Mouse (Mus musculus): ENCODE measurements at regions not wholly inside any gene's neighbourhood (a gene's known extent, or its start where the extent isn't known, plus 50 kb on each side); places are given as distances from the start of the nearest gene placed in this dataset.

DNA sequence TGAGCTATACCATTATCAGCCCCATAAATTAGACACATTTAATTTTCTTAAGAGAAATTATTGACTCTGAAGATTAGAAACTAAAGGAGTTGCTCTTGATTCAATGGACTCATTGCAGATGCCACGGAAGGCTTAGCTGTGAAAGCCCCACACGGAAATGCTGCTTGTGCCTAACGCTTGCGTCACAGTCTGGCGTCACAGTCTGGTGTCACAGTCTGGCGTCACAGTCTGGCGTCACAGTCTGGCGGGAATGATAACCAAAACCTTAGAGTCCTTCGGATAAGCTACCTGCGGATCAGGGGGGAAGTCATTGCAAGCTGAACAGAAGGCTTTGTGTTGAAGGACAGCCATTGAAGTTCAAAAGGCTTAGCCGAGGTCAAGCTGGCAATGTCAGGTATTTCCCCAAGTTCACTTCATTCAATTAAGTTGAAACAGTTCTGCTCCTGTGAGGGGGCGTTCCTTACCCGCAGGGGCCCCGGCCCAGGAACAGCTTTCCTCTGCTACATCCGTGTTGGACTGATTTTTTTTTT lies 2246.7 kb downstream of the 4930444P10Rik start:
- TF ChIP-seq CTCF (conservative IDR thresholded peaks at IDR 0.05; ENCODE audit: insufficient read depth, insufficient read length, low read depth, low read length) = no peak
- TF ChIP-seq POLR2A (IDR thresholded peaks at IDR 0.05; ENCODE audit: low read depth, low read length) = no peak
- Histone ChIP-seq H3K4me1 (ENCODE audit: control insufficient read depth, insufficient read depth, low read length) (no peaks in the 10 kb centered on the region), H3K4me3 (ENCODE audit: insufficient read depth, low read depth, low read length) (no peak overlapping the region), H3K27me3 (replicated peaks; ENCODE audit: control insufficient read depth, insufficient read depth, low read length) (no peaks in the 10 kb centered on the region), H3K27ac (ENCODE audit: insufficient read depth, low read depth, low read length) (no peak overlapping the region), H3K36me3 (ENCODE audit: control insufficient read depth, insufficient read depth, low read length) (no peaks in the 10 kb centered on the region)
- DNase-seq = no peak
- WGBS = 66% methylated on average over 15 of the region's 15 CpGs

DNA sequence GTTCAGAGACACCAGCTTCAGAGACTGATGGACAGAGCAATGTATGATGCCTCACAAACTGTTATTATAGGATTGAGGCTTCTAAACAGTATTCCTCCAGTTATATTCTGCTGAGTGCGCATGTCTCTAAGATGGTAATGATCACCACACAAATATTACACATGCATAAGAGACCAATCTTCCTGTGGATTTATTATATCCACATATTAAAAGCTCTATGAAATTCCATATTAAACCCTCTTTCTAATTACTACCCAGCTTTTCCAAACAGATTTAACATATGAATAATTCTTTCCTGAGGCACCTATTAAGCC lies 2252.9 kb downstream of the 4930444P10Rik start:
- no peaks in the 10 kb centered on the region; the same call in 1 of the 2 replicates for H3K27me3 ChIP-seq (replicated peaks; ENCODE audit: control insufficient read depth, insufficient read depth, low read length)
- no peak overlapping the region for H3K27ac ChIP-seq (ENCODE audit: insufficient read depth, low read depth, low read length)
- no peak for TF ChIP-seq CTCF (conservative IDR thresholded peaks at IDR 0.05; ENCODE audit: insufficient read depth, insufficient read length, low read depth, low read length)
- no peak for TF ChIP-seq POLR2A (IDR thresholded peaks at IDR 0.05; ENCODE audit: low read depth, low read length)
- no peak for DNase-seq
- WGBS = 95% methylated on average over 1 of the region's 1 CpGs
- H3K4me1 ChIP-seq (ENCODE audit: control insufficient read depth, insufficient read depth, low read length) = no peaks in the 10 kb centered on the region
- no peaks in the 10 kb centered on the region for H3K36me3 ChIP-seq (ENCODE audit: control insufficient read depth, insufficient read depth, low read length)
- H3K4me3 ChIP-seq (ENCODE audit: insufficient read depth, low read depth, low read length) = no peak overlapping the region

DNA sequence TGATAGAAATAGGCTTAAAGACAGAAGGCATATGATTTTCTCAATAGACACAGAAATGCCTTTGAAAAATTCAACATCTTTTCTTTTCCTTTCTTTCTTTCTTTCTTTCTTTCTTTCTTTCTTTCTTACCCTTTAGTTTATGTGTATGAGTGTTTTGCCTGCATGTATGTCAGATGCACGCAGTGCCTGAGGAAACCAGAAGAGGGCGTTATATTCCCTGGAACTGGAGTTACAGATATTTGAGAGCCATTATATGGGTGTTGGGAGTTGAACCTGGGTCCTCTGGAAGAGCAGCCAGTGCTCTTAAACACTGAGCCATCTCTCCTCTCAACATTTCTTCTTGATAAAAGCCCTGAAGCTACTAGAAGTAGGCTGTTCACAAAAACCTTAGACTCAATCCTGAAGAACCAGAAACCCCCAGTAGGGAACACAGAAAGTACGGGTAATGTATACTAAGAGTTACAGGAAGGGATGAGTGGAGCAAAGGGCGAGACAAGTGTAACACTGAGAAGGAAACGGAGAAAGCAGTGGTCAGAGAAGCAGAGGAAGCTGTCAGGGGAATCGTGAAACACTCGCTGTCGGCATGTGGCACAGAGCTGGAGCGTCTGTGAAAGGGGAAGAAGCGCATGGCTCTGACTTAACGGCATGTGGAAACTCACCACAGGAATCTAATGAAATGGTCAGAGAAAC lies 2253.4 kb downstream of the 4930444P10Rik start:
- no peak overlapping the region for H3K27ac ChIP-seq (ENCODE audit: insufficient read depth, low read depth, low read length)
- H3K27me3 ChIP-seq (replicated peaks; ENCODE audit: control insufficient read depth, insufficient read depth, low read length) = no peaks in the 10 kb centered on the region; the same call in 1 of the 2 replicates
- DNase-seq = no peak
- 49% methylated on average over 11 of the region's 11 CpGs for WGBS
- no peaks in the 10 kb centered on the region for H3K36me3 ChIP-seq (ENCODE audit: control insufficient read depth, insufficient read depth, low read length)
- TF ChIP-seq CTCF (conservative IDR thresholded peaks at IDR 0.05; ENCODE audit: insufficient read depth, insufficient read length, low read depth, low read length) = no peak
- TF ChIP-seq POLR2A (IDR thresholded peaks at IDR 0.05; ENCODE audit: low read depth, low read length) = no peak
- H3K4me1 ChIP-seq (ENCODE audit: control insufficient read depth, insufficient read depth, low read length) = no peaks in the 10 kb centered on the region
- H3K4me3 ChIP-seq (ENCODE audit: insufficient read depth, low read depth, low read length) = no peak overlapping the region

DNA sequence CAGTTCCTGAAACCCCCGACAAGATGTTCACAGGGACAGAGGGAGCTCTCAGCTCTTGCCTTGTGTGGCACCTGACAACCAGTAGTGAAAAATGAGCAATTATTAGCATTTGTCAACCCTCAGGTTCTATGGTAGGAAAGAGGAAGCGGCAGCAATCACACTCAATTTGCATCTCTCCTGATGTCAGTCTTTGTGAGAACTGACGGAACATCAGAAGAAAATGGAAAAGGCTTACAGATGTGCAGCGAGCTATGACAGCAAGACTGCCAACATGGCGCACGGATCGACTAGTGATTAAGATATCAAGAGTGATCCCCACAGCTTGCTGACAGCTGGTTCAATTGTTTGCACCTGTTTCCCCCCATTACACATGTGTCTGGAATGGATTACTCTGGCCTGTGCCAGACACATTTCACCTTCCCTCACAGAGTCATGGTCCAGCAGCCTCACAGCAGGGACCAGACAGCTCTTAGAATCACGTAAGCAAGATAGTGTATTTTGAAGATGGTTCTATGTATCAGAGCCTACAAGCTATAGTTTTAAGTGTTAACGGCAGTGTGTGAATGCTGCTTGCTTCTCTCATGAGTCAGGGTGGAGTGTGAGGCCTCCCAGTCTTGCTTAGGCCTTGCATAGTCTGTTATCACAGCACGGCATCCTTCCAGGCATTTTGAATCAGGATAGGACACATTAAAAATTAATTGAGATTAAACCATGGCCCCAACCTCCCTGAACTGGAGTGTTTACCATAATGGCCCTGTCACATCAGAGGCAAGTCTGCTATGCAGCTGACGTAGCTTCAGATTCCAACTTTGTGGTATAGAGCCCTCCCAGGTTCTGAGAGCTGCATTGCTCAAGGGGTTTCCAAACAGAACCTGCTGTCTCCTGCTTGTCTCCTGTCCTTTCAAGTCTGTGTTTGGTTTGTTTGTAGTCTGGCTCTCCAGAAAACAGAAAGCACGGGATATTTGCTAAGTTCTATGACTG lies 2258.0 kb downstream of the 4930444P10Rik start:
- WGBS = 79% methylated on average over 12 of the region's 12 CpGs
- H3K36me3 ChIP-seq (ENCODE audit: control insufficient read depth, insufficient read depth, low read length) = no peaks in the 10 kb centered on the region
- no peaks in the 10 kb centered on the region for H3K4me1 ChIP-seq (ENCODE audit: control insufficient read depth, insufficient read depth, low read length)
- no peaks in the 10 kb centered on the region; the same call in 1 of the 2 replicates for H3K27me3 ChIP-seq (replicated peaks; ENCODE audit: control insufficient read depth, insufficient read depth, low read length)
- H3K4me3 ChIP-seq (ENCODE audit: insufficient read depth, low read depth, low read length) = no peak overlapping the region
- DNase-seq = no peak
- no peak overlapping the region for H3K27ac ChIP-seq (ENCODE audit: insufficient read depth, low read depth, low read length)
- TF ChIP-seq CTCF (conservative IDR thresholded peaks at IDR 0.05; ENCODE audit: insufficient read depth, insufficient read length, low read depth, low read length) = no peak
- TF ChIP-seq POLR2A (IDR thresholded peaks at IDR 0.05; ENCODE audit: low read depth, low read length) = no peak

DNA sequence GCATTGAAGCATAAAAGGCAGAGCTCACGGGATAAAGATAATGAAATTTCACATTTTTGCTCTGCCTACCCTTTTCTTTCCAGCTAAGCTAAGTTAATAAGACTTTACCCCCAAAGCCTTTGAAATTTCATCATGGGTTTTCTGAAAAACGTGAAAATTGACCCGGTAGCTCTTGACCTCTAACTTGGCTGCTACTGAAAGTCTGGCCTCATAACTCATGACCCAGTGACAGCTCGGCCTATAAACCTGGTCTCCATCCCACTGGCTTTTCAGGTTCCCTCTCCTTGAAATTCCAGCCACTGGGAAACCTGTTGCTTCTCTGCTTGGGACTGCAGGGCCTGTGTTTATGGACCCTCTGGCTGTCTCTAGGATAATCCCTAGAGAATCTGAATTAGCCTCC lies 2285.3 kb downstream of the 4930444P10Rik start:
- DNase-seq = no peak
- 34% methylated on average over 4 of the region's 4 CpGs for WGBS
- Histone ChIP-seq H3K27ac (ENCODE audit: insufficient read depth, low read depth, low read length) (no peak overlapping the region), H3K4me3 (ENCODE audit: insufficient read depth, low read depth, low read length) (no peak overlapping the region), H3K36me3 (ENCODE audit: control insufficient read depth, insufficient read depth, low read length) (no peaks in the 10 kb centered on the region), H3K4me1 (ENCODE audit: control insufficient read depth, insufficient read depth, low read length) (no peaks in the 10 kb centered on the region), H3K27me3 (replicated peaks; ENCODE audit: control insufficient read depth, insufficient read depth, low read length) (no peaks in the 10 kb centered on the region)
- no peak for TF ChIP-seq CTCF (conservative IDR thresholded peaks at IDR 0.05; ENCODE audit: insufficient read depth, insufficient read length, low read depth, low read length)

DNA sequence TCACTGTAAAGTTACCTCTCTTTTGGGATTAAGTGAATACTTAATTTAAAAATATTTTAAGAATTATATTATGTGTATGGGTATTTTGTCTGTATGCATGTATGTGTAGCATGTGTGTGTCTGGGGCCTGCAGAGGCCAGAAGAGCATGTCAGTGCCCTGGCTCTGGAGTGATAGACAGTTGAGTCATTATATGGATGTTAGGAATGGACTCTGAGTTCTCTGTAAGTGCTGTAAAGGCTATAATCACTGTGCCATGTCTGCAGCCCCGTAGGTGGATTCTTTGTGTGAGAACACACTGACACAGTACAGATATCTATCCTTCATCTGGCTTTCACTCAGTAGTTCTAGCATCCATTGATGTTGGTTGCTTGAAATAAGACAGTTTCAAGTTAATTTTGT lies 2292.7 kb downstream of the 4930444P10Rik start:
- TF ChIP-seq POLR2A (IDR thresholded peaks at IDR 0.05; ENCODE audit: low read depth, low read length) (no peak), CTCF (conservative IDR thresholded peaks at IDR 0.05; ENCODE audit: insufficient read depth, insufficient read length, low read depth, low read length) (no peak)
- WGBS = 80% methylated on average over 1 of the region's 1 CpGs
- H3K27me3 ChIP-seq (replicated peaks; ENCODE audit: control insufficient read depth, insufficient read depth, low read length) = no peaks in the 10 kb centered on the region

DNA sequence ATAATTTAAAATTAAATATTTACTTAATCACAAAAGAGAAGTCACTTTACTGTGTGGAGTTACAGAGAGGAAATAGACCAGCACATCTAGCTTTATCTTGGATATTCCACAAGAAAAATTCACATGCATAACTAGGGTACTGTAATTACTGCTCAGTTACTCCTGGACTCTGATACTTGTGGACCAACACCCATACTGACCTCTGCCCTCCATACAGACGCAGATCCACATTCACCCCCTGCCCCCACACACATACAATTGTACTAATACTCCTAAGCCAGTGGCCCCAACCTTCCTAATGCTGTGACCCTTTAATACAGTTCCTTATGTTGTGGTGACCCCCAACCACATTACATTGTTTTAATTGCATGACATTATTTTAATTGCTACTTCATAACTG lies 2294.3 kb downstream of the 4930444P10Rik start:
- TF ChIP-seq POLR2A (IDR thresholded peaks at IDR 0.05; ENCODE audit: low read depth, low read length) (no peak), CTCF (conservative IDR thresholded peaks at IDR 0.05; ENCODE audit: insufficient read depth, insufficient read length, low read depth, low read length) (no peak)
- H3K4me3 ChIP-seq (ENCODE audit: insufficient read depth, low read depth, low read length) = no peak overlapping the region
- H3K4me1 ChIP-seq (ENCODE audit: control insufficient read depth, insufficient read depth, low read length) = no peaks in the 10 kb centered on the region
- H3K27ac ChIP-seq (ENCODE audit: insufficient read depth, low read depth, low read length) = no peak overlapping the region
- no peaks in the 10 kb centered on the region for H3K27me3 ChIP-seq (replicated peaks; ENCODE audit: control insufficient read depth, insufficient read depth, low read length)
- WGBS = 43% methylated on average over 1 of the region's 1 CpGs
- no peak for DNase-seq
- no peaks in the 10 kb centered on the region for H3K36me3 ChIP-seq (ENCODE audit: control insufficient read depth, insufficient read depth, low read length)

More for the DNA sequence above, 2292.7 kb downstream of the 4930444P10Rik start:
- H3K4me1 ChIP-seq (ENCODE audit: control insufficient read depth, insufficient read depth, low read length) = no peaks in the 10 kb centered on the region
- H3K36me3 ChIP-seq (ENCODE audit: control insufficient read depth, insufficient read depth, low read length) = no peaks in the 10 kb centered on the region
- DNase-seq = no peak
- H3K4me3 ChIP-seq (ENCODE audit: insufficient read depth, low read depth, low read length) = no peak overlapping the region
- no peak overlapping the region for H3K27ac ChIP-seq (ENCODE audit: insufficient read depth, low read depth, low read length)

All from kidney, adult 2 months (tissue).